Mouse (Mus musculus) thymus, postnatal 25 days (tissue): ENCODE data around the gene Pdss2.

ENCODE experiments used
- DNase-seq: peaks from one replicate; pipeline ENCODE4 v3.0.0; 2022

The Pdss2 gene

DNA sequence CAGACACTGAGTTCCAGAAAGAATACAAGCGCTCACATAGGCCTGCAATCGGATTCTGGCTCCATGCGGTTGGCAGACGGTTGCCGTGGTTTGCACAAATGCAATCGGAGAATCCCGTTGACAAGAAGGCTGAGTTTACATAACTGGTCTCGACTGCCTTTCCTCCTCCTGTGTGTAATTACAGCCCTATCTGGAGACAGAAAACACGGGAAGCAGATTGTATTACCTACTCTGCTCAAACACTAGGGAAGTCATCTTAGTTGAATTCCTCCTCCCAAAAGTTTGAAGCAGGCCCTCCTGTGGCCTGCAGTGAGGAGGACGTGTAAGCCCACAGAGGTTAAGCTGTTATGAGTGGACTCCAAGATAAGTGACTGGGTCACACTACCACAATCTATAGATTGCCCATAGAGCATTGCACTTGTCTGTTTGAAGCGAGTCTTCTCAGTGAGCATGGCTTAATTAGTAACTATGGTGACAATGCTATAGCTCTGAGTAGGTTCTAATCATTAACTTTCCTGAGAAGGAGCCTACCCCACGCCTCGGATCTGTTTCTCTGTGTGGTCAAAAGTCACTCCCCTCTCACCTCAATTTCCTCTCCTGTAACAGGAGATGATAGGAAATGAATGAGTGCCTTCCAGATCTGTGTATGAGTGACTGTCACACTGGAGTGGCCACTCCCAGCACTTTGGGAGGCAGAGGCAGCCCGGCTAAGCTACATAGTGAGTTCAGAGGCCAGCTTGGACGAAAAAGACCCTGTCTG lies 219.9 kb downstream of the Pdss2 start:
- DNase-seq = no peak

- no peak for DNase-seq
These were observed 227.4 kb downstream of the Pdss2 start for GRCm38 (mm10) chr10:43448656-43449055.

- DNase-seq = peak; percentile 66
These were observed 230.8 kb downstream of the Pdss2 start for GRCm38 (mm10) chr10:43451848-43452662.

DNA sequence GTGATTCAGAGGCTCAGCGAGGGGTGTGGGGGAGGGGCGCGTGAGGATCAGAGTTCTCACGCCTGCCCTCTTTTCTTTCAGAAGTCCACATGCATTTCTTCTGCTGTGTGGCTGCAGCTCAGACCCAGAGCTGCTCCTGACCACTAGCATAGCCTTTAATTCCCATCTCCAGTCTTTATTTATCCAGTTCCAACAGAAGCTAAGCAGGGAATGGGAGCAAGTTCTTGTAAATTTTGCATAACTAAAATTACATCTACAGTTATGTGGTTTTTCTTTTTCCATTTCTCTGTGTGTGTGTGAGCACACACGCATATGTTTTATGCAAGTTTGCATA lies 231.3 kb downstream of the Pdss2 start:
- DNase-seq = no peak

GRCm38 (mm10) chr10:43454219-43454618 lies 232.9 kb downstream of the Pdss2 start:
- DNase-seq = no peak

- no peak for DNase-seq
These were observed 233.4 kb downstream of the Pdss2 start for GRCm38 (mm10) chr10:43454671-43455070.

GRCm38 (mm10) chr10:43462821-43463220 lies 241.5 kb downstream of the Pdss2 start:
- DNase-seq = no peak

- DNase-seq = no peak
These were observed 241.9 kb downstream of the Pdss2 start for GRCm38 (mm10) chr10:43463227-43463626.

- DNase-seq = no peak
These were observed 244.9 kb downstream of the Pdss2 start for GRCm38 (mm10) chr10:43466223-43466622.

- DNase-seq = peak; percentile 23
These were observed 246.4 kb downstream of the Pdss2 start for GRCm38 (mm10) chr10:43467659-43468058.

DNA sequence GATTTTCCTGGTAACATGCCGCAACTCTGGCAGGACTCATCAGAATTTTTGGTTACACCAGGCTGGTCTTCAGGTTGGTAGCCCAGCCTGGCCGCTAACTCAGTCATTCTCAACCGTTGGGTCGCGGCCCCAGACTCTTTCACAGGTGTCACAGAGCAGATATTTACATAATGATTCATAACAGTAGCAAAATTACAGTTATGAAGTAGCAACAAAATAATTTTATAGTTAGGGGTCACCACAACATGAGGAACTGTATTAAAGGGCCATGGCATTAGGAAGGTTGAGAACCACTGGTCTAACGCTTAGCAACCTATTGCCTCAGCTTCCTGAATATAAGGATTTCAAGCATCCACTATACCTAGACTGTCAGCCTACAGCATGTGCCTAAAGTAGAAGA lies 247.0 kb downstream of the Pdss2 start:
- DNase-seq = no peak

- DNase-seq = peak; percentile 30
These were observed 254.1 kb downstream of the Pdss2 start for GRCm38 (mm10) chr10:43475376-43475775.

GRCm38 (mm10) chr10:43477459-43477858 lies 256.2 kb downstream of the Pdss2 start:
- DNase-seq = no peak

GRCm38 (mm10) chr10:43477865-43478681 lies 256.8 kb downstream of the Pdss2 start:
- peak; percentile 32 for DNase-seq

DNA sequence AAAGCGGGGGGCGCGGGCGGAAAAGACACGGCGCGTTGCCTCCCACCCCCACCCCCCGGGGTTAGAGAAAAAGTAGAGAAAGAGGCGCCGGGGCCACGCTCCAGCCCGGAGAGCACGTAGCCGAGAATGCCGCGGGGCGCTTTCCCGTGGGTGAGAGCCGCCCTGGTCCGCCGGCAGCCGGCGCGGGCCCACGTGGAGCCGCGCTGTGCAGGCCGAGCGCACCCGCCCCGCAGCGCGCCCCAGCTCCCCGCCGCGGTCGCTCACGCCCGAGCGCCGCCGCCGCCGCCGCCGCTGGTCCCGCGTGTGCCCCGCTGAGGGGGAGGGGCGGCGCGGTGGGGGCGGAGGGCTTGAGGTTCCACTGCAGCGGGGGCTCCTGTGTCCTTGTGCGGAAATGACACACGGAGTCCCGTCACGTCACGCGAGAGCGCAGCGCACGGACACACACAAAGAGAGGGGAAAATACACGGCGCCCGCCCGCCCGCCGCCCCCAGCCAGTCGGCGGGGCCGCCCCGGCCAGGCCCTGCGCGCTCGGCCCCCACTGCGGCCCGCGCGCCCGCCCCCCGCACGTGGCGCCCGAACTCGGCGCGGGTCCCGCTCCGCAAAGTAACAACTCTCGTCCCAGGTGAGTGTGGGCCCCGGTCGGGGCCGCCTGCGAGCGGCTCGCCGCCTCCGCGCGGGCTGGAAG lies 257.6 kb downstream of the Pdss2 start, which contains the start of gene Bend3:
Gene Bend3 (plus strand): TSS at position 81 of the 685 bp plus-strand sequence.
- peak; percentile 69 for DNase-seq

DNA sequence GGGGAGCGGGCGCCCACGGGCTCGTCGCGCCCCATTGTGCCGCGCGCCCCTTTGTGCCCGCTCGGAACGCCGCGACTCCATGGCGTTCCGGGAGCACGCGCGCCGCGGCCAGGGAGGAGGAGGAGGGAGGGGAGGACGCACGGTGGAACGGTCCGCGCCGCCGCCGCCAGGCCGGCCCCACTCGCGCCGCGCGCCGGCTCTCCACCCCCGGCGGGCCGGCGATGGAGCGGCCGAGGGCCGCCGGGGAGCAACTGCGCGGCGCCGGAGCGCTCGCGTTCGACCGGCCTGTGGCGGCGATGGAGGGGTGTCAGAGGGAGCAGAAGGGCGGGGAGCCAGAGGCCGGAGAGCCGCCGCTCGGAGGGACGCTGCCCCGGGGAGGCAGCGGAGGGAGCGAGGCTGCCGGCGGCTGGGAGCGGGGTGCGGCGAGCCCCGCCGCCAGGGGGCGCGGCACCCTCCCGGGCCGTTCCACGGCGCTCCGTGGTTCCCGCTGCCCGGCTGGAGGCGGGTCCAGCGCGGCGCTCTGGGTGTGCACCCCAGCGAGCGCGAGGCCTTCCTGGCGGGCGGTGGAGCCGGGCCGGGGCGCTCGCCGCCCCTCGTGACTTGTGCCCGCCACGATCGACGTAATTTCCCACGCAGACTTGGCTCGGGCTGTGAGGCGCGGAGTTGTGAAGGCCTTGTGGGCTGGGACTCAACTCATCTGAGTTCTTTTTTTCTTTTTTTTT lies 258.3 kb downstream of the Pdss2 start:
- DNase-seq = peak; percentile 89

GRCm38 (mm10) chr10:43480227-43480849 lies 259.1 kb downstream of the Pdss2 start:
- DNase-seq = no peak

- no peak for DNase-seq
These were observed 259.9 kb downstream of the Pdss2 start for GRCm38 (mm10) chr10:43481179-43481578.

- DNase-seq = no peak
These were observed 260.7 kb downstream of the Pdss2 start for GRCm38 (mm10) chr10:43482021-43482420.

DNA sequence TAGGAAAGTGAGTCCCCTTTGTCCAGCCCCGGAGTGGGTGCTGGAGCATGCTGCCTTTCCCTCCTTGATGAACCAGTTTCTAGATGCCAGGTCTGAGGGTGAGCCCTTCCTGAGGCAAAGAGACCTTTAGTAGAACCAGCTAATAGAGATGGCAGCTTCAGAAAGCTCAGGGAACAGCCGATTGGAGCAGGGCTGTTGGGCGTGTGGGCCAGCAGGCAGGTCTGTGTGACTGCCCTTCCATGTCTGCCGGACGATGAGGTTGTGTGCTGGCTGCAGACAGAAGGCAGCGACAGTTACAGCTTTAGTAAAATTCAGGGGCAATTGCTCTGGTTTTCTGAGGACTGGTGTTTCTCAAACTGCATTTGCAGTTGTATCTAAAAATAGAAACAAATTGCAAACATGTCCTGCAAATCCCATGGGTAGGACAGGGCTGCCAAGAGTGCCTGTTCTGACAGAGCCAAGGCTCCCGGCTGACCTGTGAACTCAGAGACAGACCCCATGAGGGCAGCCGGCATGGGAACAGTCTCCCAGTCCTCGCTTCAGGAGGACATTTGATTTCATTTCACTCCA lies 262.2 kb downstream of the Pdss2 start:
- no peak for DNase-seq

DNA sequence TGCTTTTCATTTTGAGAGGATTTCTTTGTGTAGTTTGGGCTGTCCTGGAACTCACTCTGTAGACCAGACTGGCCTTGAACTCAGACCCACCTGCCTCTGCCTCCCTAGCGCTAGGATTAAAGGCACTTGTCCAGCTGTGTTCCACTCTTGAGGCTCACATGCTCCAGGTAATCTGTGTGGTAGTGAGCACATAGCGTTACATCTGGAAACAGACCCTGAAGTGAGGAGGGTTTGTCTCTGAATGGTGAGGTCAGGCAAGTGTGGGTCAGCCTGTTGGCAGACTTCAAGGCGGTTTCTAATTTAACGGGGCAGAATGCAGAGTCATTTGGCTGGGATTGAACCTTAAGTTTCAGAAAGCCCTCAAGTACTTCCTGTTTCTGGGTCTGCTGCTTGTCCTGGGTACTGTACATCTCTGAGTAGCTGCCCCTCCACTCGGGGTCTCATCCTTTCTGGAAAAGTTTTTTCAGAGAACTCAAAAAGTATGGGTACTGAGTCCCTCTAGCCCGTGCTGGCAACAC lies 264.5 kb downstream of the Pdss2 start:
- no peak for DNase-seq
